Mouse (Mus musculus) MEL (cell line): ENCODE measurements around the gene Pgls.

Source experiments
- CTCF ChIP-seq, 3 experiments: IDR thresholded peaks in 2 of 3; conservative IDR thresholded peaks in 1 of 3; 2 replicates each; pipeline ENCODE4 v1.5.1; 2011 to 2012; ENCODE audit warnings: low read length in 3 of 3, low read depth in 2 of 3, mild to moderate bottlenecking in 2 of 3, improper control_type of control experiment in 1 of 3, inconsistent platforms in 1 of 3, mixed read lengths in 1 of 3, moderate library complexity in 1 of 3; ENCODE audit not compliant: control insufficient read depth in 1 of 3, insufficient read depth in 1 of 3, poor library complexity in 1 of 3, severe bottlenecking in 1 of 3
- E2F4 ChIP-seq: IDR thresholded peaks from 2 replicates; pipeline ENCODE4 v1.6.1; 2011; ENCODE audit warnings: low read depth, low read length, improper control_type of control experiment, borderline replicate concordance
- MAX ChIP-seq: IDR thresholded peaks from 2 replicates; pipeline ENCODE4 v1.6.1; 2011; ENCODE audit warnings: low read length, improper control_type of control experiment
- POLR2A ChIP-seq, 2 experiments: IDR thresholded peaks; 2 replicates each; pipeline ENCODE4 v1.6.1; 2011 to 2012; ENCODE audit warnings: low read length in 2 of 2, mild to moderate bottlenecking in 2 of 2, control low read depth in 1 of 2, improper control_type of control experiment in 1 of 2, low read depth in 1 of 2, moderate library complexity in 1 of 2; ENCODE audit not compliant: control insufficient read depth in 1 of 2, insufficient read depth in 1 of 2, poor library complexity in 1 of 2

GRCm38 (mm10) chr8:71588762-71589161 is 3.2 kb upstream of the Pgls start:
- no peak for TF ChIP-seq POLR2A (IDR thresholded peaks at IDR 0.05; ENCODE audit: control insufficient read depth in 1 of 2, insufficient read depth in 1 of 2, low read depth in 1 of 2, low read length in 2 of 2, poor library complexity in 1 of 2)
- no peak for TF ChIP-seq MAX
- TF ChIP-seq CTCF (IDR thresholded peaks at IDR 0.05 in 2 of 3, conservative IDR thresholded peaks at IDR 0.05 in 1 of 3; ENCODE audit: control insufficient read depth in 1 of 3, insufficient read depth in 1 of 3, low read depth in 2 of 3, low read length in 3 of 3, poor library complexity in 1 of 3, severe bottlenecking in 1 of 3): no peak
- no peak for TF ChIP-seq E2F4
